Mouse (Mus musculus) stomach, embryonic 15.5 days (tissue): Measurements from ENCODE around the gene Sfxn5. TPM values are rescaled to one million over a fixed set of nuclear protein-coding genes. Genes with fewer than 3 reads are reported as not detected.

Experiments used
- ATAC-seq: fragments of 200-750 bp; cut with Nextera tagmentation; 2 replicates; pipeline ENCODE4 v1.8.0; 2017; ENCODE audit warnings: low read depth, moderate number of reproducible peaks, moderate TSS enrichment; ENCODE audit not compliant: insufficient read depth, low FRiP score
- H3K27ac ChIP-seq: fragments of 300-500 bp; sonication (generic); 2 replicates; pipeline ENCODE4 v1.5.1; 2015; ENCODE audit warnings: mild to moderate bottlenecking, inconsistent platforms
- H3K27me3 ChIP-seq: fragments of 300-500 bp; sonication (generic); replicated peaks from 2 replicates; pipeline ENCODE4 v1.6.1; 2015; ENCODE audit warnings: inconsistent platforms
- H3K36me3 ChIP-seq: fragments of 300-500 bp; sonication (generic); 2 replicates; pipeline ENCODE4 v1.6.1; 2015; ENCODE audit warnings: inconsistent platforms
- H3K4me1 ChIP-seq: fragments of 300-500 bp; sonication (generic); 2 replicates; pipeline ENCODE4 v1.6.1; 2015; ENCODE audit warnings: inconsistent platforms
- H3K4me2 ChIP-seq: fragments of 300-500 bp; sonication (generic); 2 replicates; pipeline ENCODE4 v1.6.1; 2015; ENCODE audit warnings: mild to moderate bottlenecking, inconsistent platforms
- H3K4me3 ChIP-seq: fragments of 300-500 bp; sonication (generic); replicated peaks from 2 replicates; pipeline ENCODE4 v1.5.1; 2015; ENCODE audit warnings: inconsistent platforms
- H3K9ac ChIP-seq: fragments of 300-500 bp; sonication (generic); 2 replicates; pipeline ENCODE4 v1.6.1; 2015; ENCODE audit warnings: inconsistent platforms
- H3K9me3 ChIP-seq: fragments of 300-500 bp; sonication (generic); 2 replicates; pipeline ENCODE4 v1.6.1; 2016; ENCODE audit warnings: inconsistent platforms
- WGBS: fragments of 180-500 bp; shearing (Covaris S2); methylation state at CpG from one replicate; pipeline ENCODE4 v1.1.7; 2015; 5-methylcytosine and 5-hydroxymethylcytosine counted together
- polyA plus RNA-seq: library from polyadenylated mRNA; unstranded; fragments of >200 nt; fragmentation: Nextera tagmentation; extraction: Ambion mirVana; gene quantifications from 2 replicates; pipeline ENCODE4 v1.2.1, GENCODE M21; 2015

The Sfxn5 gene
- polyA plus RNA-seq, 1 experiment from 2014 or later: 11.5 TPM

DNA sequence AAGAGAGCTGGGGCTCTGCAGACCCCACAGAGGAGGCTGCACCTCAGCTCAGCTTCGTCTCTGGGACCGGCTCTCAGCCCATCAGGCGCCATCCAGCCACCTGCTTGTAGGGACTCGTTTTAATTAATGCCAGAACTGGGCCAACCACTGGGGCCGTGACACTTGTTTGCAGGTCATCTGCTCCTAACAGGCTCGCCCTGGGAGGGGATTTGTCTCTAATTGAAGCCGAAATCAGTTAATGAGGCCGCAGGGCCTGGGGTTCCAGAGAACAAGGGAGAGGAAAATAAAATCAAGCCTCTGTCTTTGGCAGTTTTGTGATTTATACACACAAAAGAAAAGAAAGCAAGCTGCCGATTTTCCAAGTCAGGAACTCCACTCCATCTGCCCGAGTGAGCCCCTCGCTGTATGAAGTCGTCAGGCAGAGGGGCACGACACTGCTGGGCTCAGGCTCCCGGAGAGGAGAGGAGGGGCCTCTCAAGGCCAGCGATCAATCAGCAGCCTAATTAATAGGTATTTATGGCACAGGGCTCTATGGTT lies 68.2 kb downstream of the Sfxn5 start:
- ATAC-seq: no peak
- no peak overlapping the region for H3K9ac ChIP-seq

DNA sequence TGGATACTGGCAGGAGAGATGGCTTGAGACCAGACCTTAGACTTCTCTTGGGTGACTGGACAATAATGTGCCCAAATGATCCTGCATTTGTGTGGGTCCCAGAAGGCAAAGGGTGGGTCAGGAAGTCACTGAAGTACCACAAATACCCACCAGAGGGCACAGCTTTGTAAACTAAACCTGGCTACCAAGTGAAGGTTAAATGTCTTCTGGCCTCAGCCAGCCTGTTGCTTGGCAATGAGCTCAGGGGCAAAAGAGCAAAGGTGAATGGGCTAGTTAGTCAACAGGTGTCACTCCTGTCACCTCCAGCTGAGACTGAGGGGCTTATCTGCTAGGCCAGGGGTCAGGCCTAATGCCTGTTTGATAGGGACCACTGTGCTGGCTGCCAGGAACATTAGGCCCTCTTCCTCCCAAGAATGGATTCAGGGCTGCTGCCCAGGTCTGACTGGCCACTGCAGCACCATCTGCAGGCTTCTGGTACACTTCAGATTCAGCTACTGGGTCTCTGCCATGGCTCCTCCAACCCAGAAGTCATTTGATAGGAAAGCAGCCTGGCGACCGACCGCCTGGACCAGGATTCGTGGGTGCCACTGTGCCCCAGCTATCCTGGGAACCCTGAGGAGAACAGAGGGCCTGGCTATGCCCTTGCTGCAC lies 70.2 kb downstream of the Sfxn5 start:
- no peak for ATAC-seq
- H3K4me1 ChIP-seq: 0 out of 2 replicates have a peak, but pooled peaks cover 2% of the 10 kb centered on the region
- 92% methylated on average over 4 of the region's 4 CpGs for WGBS

More for the DNA sequence above, 68.2 kb downstream of the Sfxn5 start:
- 32% methylated on average over 15 of the region's 15 CpGs for WGBS
- no peak overlapping the region for H3K27ac ChIP-seq
- H3K4me2 ChIP-seq: no peak overlapping the region
- H3K9me3 ChIP-seq: no peaks in the 10 kb centered on the region
- H3K27me3 ChIP-seq: no peaks in the 10 kb centered on the region
- no peaks in the 10 kb centered on the region for H3K36me3 ChIP-seq
- H3K4me1 ChIP-seq: 0 out of 2 replicates have a peak, but pooled peaks cover 2% of the 10 kb centered on the region
- H3K4me3 ChIP-seq: no peak overlapping the region

DNA sequence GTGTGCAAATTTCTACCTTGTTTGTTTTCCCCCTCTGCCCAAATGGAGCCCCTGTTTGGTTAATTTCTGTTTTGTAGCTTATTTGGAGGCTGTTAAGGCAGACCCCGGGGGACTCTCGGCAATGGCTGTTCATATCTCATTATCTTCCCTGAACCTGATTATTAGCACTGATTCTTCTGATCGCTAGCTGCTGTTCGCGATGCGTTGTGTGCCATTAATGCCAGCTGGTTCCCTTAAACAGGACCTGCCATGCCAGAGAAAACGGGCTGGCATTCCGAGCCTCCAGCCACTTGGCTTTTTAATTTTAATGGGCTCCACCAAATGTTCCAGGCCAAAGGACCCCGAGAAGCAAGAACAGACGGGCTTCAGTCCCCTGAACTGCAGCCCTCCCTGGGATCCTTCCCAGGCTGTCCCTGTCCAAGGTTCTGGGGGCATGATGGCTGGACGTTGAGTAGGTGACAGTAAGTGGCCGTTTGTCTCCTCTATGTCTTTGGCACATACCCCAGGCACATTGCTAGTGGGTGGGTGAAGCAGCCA lies 74.1 kb downstream of the Sfxn5 start:
- no peak overlapping the region for H3K4me2 ChIP-seq
- no peaks in the 10 kb centered on the region for H3K9me3 ChIP-seq
- H3K9ac ChIP-seq: no peak overlapping the region
- ATAC-seq: no peak
- no peaks in the 10 kb centered on the region for H3K36me3 ChIP-seq
- no peaks in the 10 kb centered on the region for H3K4me1 ChIP-seq
- H3K27ac ChIP-seq: no peak overlapping the region
- H3K27me3 ChIP-seq: no peaks in the 10 kb centered on the region
- WGBS: 76% methylated on average over 12 of the region's 12 CpGs
- no peak overlapping the region for H3K4me3 ChIP-seq

More for the DNA sequence above, 70.2 kb downstream of the Sfxn5 start:
- no peaks in the 10 kb centered on the region for H3K27me3 ChIP-seq
- H3K4me3 ChIP-seq: no peak overlapping the region
- H3K9ac ChIP-seq: no peak overlapping the region
- H3K36me3 ChIP-seq: no peaks in the 10 kb centered on the region
- no peaks in the 10 kb centered on the region for H3K9me3 ChIP-seq
- H3K27ac ChIP-seq: no peak overlapping the region
- H3K4me2 ChIP-seq: no peak overlapping the region

DNA sequence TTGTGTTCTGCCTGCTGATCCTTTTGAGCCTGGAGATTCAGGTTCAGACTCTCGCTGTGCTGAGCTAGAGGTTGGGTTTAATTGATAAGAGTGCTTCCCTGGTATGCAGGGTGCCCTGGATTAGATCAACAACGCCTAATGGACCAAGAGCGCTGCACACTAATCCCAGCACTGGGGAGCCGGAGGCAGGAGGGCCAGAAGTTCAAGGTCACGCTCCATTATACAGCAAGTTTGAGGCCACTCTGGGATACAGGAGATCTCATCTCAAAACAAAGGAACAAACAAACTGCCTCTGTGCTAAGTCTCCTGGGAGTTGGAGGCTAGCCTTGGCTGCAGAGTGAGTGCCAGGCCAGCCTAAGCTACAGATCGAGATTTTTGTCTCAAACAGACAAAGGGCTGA lies 77.6 kb downstream of the Sfxn5 start:
- no peaks in the 10 kb centered on the region for H3K9me3 ChIP-seq
- 74% methylated on average over 6 of the region's 6 CpGs for WGBS
- no peak overlapping the region for H3K9ac ChIP-seq
- no peak for ATAC-seq
- no peak overlapping the region for H3K4me2 ChIP-seq
- no peak overlapping the region for H3K27ac ChIP-seq
- no peaks in the 10 kb centered on the region for H3K36me3 ChIP-seq
- no peaks in the 10 kb centered on the region for H3K27me3 ChIP-seq
- peaks cover 6% of the 10 kb centered on the region; the same call in 1 of the 2 replicates for H3K4me1 ChIP-seq
- no peak overlapping the region for H3K4me3 ChIP-seq

DNA sequence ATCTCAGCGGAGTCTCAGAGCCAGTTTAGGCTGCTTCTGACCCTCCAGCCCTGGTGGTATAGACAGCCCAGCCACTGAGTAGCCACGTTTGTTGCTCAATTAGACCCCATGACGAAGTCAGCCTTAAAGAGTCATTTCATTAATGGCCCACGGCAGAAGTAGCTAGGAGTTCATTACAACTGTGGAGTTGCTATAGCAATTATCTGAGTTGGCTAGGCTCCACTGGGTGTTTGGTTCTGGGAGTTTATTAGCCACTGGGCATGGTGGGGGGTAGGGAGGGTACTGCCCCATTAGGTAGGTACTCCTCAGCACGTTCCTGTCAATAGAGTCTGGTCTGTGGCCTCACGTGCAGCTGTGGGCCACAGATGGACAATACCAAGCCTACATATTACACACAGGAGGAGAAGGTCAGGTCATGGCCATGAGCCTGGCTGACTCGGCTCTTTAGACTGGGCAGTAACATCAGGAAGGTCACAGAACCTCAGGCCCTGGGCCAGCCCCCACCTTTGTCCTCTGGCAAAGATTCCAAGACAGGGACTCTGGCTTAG lies 79.2 kb downstream of the Sfxn5 start:
- Histone ChIP-seq H3K27me3 (no peaks in the 10 kb centered on the region), H3K4me1 (peaks cover 6% of the 10 kb centered on the region; the same call in 1 of the 2 replicates), H3K4me3 (no peak overlapping the region), H3K36me3 (no peaks in the 10 kb centered on the region), H3K9me3 (no peaks in the 10 kb centered on the region), H3K9ac (no peak overlapping the region), H3K27ac (no peak overlapping the region; the same call in 1 of the 2 replicates), H3K4me2 (no peak overlapping the region)
- peak; percentile 56; the same call in 1 of the 2 replicates for ATAC-seq
- WGBS: 55% methylated on average over 7 of the region's 7 CpGs

DNA sequence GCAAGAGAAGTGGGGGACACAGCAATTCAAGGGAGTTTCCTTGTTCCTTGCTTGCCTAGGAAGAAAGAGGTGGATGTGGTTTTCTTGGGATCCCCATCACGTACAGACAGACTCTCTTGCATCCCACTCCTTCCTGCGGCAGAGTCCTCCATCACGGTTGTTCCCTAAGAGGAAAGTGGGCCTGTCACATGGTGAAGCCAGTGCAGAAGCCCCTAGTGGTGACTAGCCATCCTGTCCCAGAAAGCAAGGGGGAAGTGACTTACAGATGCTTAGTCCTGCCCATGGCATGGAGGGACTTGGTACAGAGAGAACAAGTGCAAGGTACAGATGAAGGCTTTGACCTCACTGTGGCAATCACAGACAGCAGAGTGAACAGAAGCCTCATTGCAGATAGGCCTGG lies 79.9 kb downstream of the Sfxn5 start:
- Histone ChIP-seq H3K9ac (no peak overlapping the region), H3K9me3 (no peaks in the 10 kb centered on the region), H3K27ac (no peak overlapping the region; the same call in 1 of the 2 replicates), H3K4me1 (peaks cover 6% of the 10 kb centered on the region; the same call in 1 of the 2 replicates), H3K4me3 (no peak overlapping the region), H3K36me3 (no peaks in the 10 kb centered on the region), H3K27me3 (no peaks in the 10 kb centered on the region), H3K4me2 (no peak overlapping the region)
- ATAC-seq: no peak
- WGBS: 63% methylated on average over 3 of the region's 3 CpGs

DNA sequence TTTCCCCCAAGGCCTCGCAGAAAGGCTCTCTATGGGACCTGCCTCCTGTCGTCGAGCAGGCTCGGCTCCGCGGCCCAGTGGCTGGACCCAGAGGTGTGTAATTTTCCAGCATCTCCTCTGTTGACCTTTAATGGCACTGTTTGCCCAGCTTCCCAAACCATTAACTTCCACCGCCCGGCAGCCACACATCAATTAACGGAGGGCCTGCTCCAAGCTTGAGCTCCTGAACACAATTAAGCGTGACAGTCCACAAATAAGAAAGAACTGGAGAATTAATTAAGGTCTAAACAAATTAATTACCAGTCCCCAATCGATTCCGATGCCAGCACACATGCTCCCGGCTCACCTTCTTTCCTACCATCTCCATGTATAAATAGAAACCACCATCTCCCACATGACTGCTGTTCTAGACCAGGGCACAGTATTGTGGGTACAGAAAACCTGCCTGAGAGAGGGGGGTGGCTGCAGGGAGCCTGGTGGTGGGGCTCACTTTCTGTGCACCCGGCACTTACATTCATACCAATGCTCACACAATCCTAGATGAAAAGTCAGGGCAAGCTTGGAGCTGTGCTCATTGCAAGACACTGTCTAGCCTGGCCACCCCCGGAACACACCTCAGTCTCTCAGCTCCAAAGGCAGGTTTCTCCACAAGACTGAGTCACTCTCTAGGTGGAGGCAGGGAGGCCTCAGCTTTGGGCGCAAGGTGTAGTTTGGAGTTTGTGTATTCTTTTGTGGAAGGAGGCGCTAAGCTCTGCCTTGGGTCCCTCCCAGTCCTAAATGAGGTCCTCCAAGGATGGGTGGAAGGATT lies 80.8 kb downstream of the Sfxn5 start:
- H3K9ac ChIP-seq: no peak overlapping the region
- WGBS: 74% methylated on average over 17 of the region's 17 CpGs
- H3K4me1 ChIP-seq: peaks cover 6% of the 10 kb centered on the region; the same call in 1 of the 2 replicates

DNA sequence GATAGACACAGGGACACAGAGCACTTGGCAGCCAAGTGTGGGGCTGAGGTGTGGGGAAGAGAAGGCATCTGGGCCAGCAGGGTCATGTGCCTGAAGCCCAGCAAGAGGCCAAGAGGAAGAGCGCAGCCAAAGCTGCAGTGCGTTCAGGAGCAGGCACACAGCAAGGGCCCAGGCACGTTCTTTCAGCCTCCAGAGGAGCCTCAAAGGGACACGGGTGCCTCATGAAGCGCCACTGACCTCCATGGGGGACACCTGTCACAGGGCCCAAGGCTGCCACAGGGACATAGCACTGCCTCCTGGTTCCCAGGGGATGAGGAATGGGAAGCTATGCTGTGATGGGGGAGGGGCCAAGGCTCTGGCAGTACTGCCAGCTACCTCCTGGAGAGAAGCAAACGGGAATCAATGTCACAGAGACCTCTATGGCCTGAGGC lies 82.4 kb downstream of the Sfxn5 start:
- no peaks in the 10 kb centered on the region for H3K27me3 ChIP-seq
- 49% methylated on average over 6 of the region's 6 CpGs for WGBS
- peaks cover 6% of the 10 kb centered on the region; the same call in 1 of the 2 replicates for H3K4me1 ChIP-seq
- no peak overlapping the region for H3K4me3 ChIP-seq
- no peak for ATAC-seq
- H3K9ac ChIP-seq: no peak overlapping the region
- H3K4me2 ChIP-seq: no peak overlapping the region
- no peak overlapping the region for H3K27ac ChIP-seq
- H3K36me3 ChIP-seq: no peaks in the 10 kb centered on the region
- no peaks in the 10 kb centered on the region for H3K9me3 ChIP-seq

More for the DNA sequence above, 80.8 kb downstream of the Sfxn5 start:
- Histone ChIP-seq H3K4me2 (no peak overlapping the region), H3K36me3 (no peaks in the 10 kb centered on the region), H3K4me3 (no peak overlapping the region), H3K9me3 (no peaks in the 10 kb centered on the region), H3K27me3 (no peaks in the 10 kb centered on the region), H3K27ac (no peak overlapping the region)
- no peak for ATAC-seq

DNA sequence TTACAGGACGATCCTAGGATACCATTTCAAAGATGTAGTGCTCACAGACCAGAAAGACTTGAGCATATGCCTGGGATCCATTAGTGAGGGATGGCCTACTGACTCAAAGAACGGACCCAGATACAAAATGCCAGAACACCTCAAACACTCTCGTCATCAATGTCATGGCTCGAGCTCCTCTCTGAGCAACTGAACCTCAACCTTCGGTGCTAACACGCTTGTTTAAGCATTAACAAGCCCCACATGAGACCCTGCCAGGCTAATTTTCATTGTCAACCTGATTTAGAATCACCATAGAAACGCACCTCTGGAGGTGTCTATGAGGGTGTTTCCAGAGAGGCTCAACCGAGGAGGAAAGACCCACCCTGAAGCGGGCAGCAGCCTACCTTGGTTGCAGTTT lies 83.4 kb downstream of the Sfxn5 start:
- Histone ChIP-seq H3K4me3 (no peak overlapping the region), H3K4me1 (peaks cover 6% of the 10 kb centered on the region; the same call in 1 of the 2 replicates), H3K36me3 (no peaks in the 10 kb centered on the region), H3K27me3 (no peaks in the 10 kb centered on the region), H3K9ac (no peak overlapping the region), H3K27ac (no peak overlapping the region), H3K4me2 (no peak overlapping the region), H3K9me3 (no peaks in the 10 kb centered on the region)
- ATAC-seq: no peak
- WGBS: 85% methylated on average over 9 of the region's 9 CpGs

DNA sequence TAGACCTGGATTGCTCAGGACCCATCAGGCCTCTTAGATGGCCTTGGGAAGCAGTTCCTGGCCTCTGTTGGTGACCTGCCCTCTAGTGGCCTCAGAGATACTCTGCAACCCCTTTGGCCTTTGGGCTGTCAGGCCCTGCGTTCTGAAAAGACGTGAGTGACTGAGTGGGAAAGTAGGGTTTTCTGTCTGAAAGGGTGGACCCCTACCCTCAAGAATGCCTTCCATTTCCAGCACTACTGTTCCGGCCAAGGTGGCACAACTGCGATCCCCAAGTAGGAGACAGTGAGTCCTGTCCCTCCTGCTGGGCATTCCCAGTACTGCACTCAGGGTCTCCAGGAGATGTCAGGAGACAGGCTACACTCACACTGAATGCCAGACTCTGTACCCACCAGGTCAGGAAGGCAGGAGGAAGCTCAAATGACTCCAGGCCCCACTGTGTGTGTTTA lies 94.2 kb downstream of the Sfxn5 start:
- ATAC-seq: no peak; the same call in 1 of the 2 replicates
- Histone ChIP-seq H3K36me3 (no peaks in the 10 kb centered on the region), H3K27ac (no peak overlapping the region), H3K4me1 (peaks cover 9% of the 10 kb centered on the region; the same call in 1 of the 2 replicates), H3K9ac (no peak overlapping the region), H3K4me3 (no peak overlapping the region), H3K9me3 (no peaks in the 10 kb centered on the region), H3K27me3 (no peaks in the 10 kb centered on the region), H3K4me2 (peak overlapping the region; percentile 37)
- WGBS: 13% methylated on average over 4 of the region's 4 CpGs

DNA sequence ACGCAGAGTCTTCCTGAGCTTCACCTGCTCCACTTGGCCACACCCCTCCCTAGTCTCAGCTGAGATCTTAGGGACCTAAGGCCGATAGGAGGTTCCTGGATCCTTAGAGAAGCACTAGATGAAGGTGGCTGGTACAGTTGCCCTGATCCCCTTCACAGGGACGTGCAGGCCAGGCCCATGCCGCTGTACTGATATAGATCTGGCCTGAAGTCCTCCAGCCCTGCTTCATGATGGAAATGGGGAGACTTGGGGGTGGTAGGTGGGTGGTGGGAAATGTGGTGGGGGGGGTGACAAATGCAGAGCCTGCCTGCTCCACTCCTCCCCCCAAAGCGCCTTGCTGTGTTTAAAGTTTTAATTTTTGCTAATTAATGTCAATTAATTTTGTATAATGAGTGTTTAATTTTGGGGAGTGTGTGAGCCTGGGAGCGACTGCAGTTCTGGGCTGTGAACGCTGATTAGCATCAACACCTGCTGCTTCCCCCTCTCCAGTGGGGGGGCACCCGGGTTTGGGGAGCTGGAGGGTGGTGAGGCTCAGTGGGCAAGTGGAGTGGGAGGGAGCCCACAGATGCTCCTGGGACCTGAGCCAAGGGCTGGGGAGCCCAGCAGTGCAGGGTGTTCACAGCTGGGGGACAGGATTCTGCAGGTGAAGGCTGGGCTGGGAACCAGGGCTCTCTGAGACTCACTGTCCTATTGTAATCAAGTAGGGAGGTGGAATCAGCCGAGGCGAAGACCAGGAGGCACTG lies 95.5 kb downstream of the Sfxn5 start:
- H3K9ac ChIP-seq: no peak overlapping the region
- H3K4me2 ChIP-seq: no peak overlapping the region
- no peaks in the 10 kb centered on the region for H3K9me3 ChIP-seq
- ATAC-seq: no peak
- peaks cover 9% of the 10 kb centered on the region; the same call in 1 of the 2 replicates for H3K4me1 ChIP-seq
- 53% methylated on average over 10 of the region's 10 CpGs for WGBS
- no peaks in the 10 kb centered on the region for H3K27me3 ChIP-seq
- no peak overlapping the region for H3K27ac ChIP-seq
- H3K36me3 ChIP-seq: no peaks in the 10 kb centered on the region
- no peak overlapping the region for H3K4me3 ChIP-seq
